Mouse (Mus musculus): ENCODE measurements around the gene Piwil4.
"Not testable (repeated sequence)": the region's sequence is repeated elsewhere in the genome, so short reads cannot be mapped to it uniquely, and the experiment has no call there.

Gene Piwil4

GRCm38 (mm10) chr9:14671965-14672364 is 68.6 kb downstream of the Piwil4 start:
- DNase-seq (ENCODE audit: low spot score), result not testable (repeated sequence)

GRCm38 (mm10) chr9:14668382-14668781 is 72.2 kb downstream of the Piwil4 start:
- no peak for DNase-seq (ENCODE audit: low spot score)

GRCm38 (mm10) chr9:14666071-14666470 is 74.5 kb downstream of the Piwil4 start:
- DNase-seq (ENCODE audit: low spot score), result no peak

- no peak for DNase-seq (ENCODE audit: low spot score)
These were observed 76.9 kb downstream of the Piwil4 start for GRCm38 (mm10) chr9:14663591-14663990.

- no peak for DNase-seq (ENCODE audit: low spot score)
These were observed 77.7 kb downstream of the Piwil4 start for GRCm38 (mm10) chr9:14662876-14663275.

GRCm38 (mm10) chr9:14662138-14662537 is 78.4 kb downstream of the Piwil4 start:
- no peak for DNase-seq (ENCODE audit: low spot score)

- no peak for DNase-seq (ENCODE audit: low spot score)
These were observed 82.6 kb downstream of the Piwil4 start for GRCm38 (mm10) chr9:14657926-14658325.

- no peak for DNase-seq (ENCODE audit: low spot score)
These were observed 86.5 kb downstream of the Piwil4 start for GRCm38 (mm10) chr9:14654010-14654409.

GRCm38 (mm10) chr9:14652761-14653160 is 87.8 kb downstream of the Piwil4 start:
- DNase-seq (ENCODE audit: low spot score), result no peak

GRCm38 (mm10) chr9:14647849-14648248 is 92.7 kb downstream of the Piwil4 start:
- no peak for DNase-seq (ENCODE audit: low spot score)

- DNase-seq (ENCODE audit: low spot score), result no peak
These were observed 93.9 kb downstream of the Piwil4 start for GRCm38 (mm10) chr9:14646641-14647040.

All from spleen, adult 12 weeks (tissue).